Mouse (Mus musculus) layer of hippocampus, postnatal 36 days (tissue): ENCODE measurements around the gene Kat2a. TPM values are rescaled to one million over a fixed set of nuclear protein-coding genes. Genes with fewer than 3 reads are reported as not detected.

Experiments used
- DNase-seq, 2 experiments: peaks; one replicate each; pipeline ENCODE4 v3.0.0; 2022
- total RNA-seq, 2 experiments: library from RNA; stranded (reverse); gene quantifications; 2 replicates each; pipeline ENCODE4 v1.2.3; 2021

Kat2a gene
- total RNA-seq, 2 experiments from 2014 or later: 53.0 to 54.4 TPM

GRCm38 (mm10) chr11:100735954-100736745, 23.9 kb upstream of the Kat2a start:
- no peak for DNase-seq

GRCm38 (mm10) chr11:100735134-100735865, 23.0 kb upstream of the Kat2a start:
- no peak for DNase-seq

- no peak for DNase-seq
Measured at GRCm38 (mm10) chr11:100730477-100731205, 18.4 kb upstream of the Kat2a start.

GRCm38 (mm10) chr11:100729976-100730375, 17.7 kb upstream of the Kat2a start:
- no peak for DNase-seq

GRCm38 (mm10) chr11:100728601-100729000, 16.3 kb upstream of the Kat2a start:
- no peak for DNase-seq

- no peak for DNase-seq
Measured at GRCm38 (mm10) chr11:100727201-100727600, 14.9 kb upstream of the Kat2a start.

- no peak for DNase-seq
Measured at GRCm38 (mm10) chr11:100724919-100725512, 12.8 kb upstream of the Kat2a start.

GRCm38 (mm10) chr11:100722493-100723028, 10.3 kb upstream of the Kat2a start:
- no peak for DNase-seq

- DNase-seq: no peak
Measured at GRCm38 (mm10) chr11:100721776-100722492, 9.7 kb upstream of the Kat2a start.

GRCm38 (mm10) chr11:100721254-100721653, 9.0 kb upstream of the Kat2a start:
- no peak for DNase-seq

- no peak for DNase-seq
Measured at GRCm38 (mm10) chr11:100720345-100720744, 8.1 kb upstream of the Kat2a start.

GRCm38 (mm10) chr11:100719893-100720292, 7.6 kb upstream of the Kat2a start:
- no peak for DNase-seq

GRCm38 (mm10) chr11:100719312-100719711, 7.0 kb upstream of the Kat2a start:
- no peak for DNase-seq

- DNase-seq: no peak
Measured at GRCm38 (mm10) chr11:100718866-100719265, 6.6 kb upstream of the Kat2a start.

GRCm38 (mm10) chr11:100718462-100718861, 6.2 kb upstream of the Kat2a start:
- no peak for DNase-seq

GRCm38 (mm10) chr11:100716649-100717048, 4.4 kb upstream of the Kat2a start:
- no peak for DNase-seq

- DNase-seq: no peak
Measured at GRCm38 (mm10) chr11:100714948-100715347, 2.7 kb upstream of the Kat2a start.

GRCm38 (mm10) chr11:100714534-100714915, 2.3 kb upstream of the Kat2a start:
- DNase-seq: peak; percentile 68 to 74

GRCm38 (mm10) chr11:100713735-100714533, 1.7 kb upstream of the Kat2a start, which contains the start of gene Hspb9:
Gene Hspb9 (plus strand): TSS chr11:100713850.
- DNase-seq: peak in 1 of 2 experiments; percentile 55

- no peak for DNase-seq
Measured at GRCm38 (mm10) chr11:100713174-100713573, 909 bp upstream of the Kat2a start.

GRCm38 (mm10) chr11:100710977-100711376, 1.3 kb downstream of the Kat2a start:
- DNase-seq: no peak
